Mouse (Mus musculus): ENCODE measurements around the gene Ptpra.

Ptpra gene

GRCm38 (mm10) chr2:130598399-130598798 lies 148.3 kb downstream of the Ptpra start:
- Histone ChIP-seq H3K36me3 (ENCODE audit: control insufficient read depth, insufficient read depth, low read length, poor library complexity, severe bottlenecking) (peaks cover 6% of the 10 kb centered on the region; the same call in 1 of the 2 replicates), H3K27me3 (ENCODE audit: control insufficient read depth, insufficient read depth, low read length, poor library complexity, severe bottlenecking) (no peaks in the 10 kb centered on the region)
- DNase-seq (ENCODE audit: low read depth, low spot score) = no peak

- H3K27me3 ChIP-seq (ENCODE audit: control insufficient read depth, insufficient read depth, low read length, poor library complexity, severe bottlenecking) = no peaks in the 10 kb centered on the region
- no peak for DNase-seq (ENCODE audit: low read depth, low spot score)
- peaks cover 4% of the 10 kb centered on the region; the same call in 1 of the 2 replicates for H3K36me3 ChIP-seq (ENCODE audit: control insufficient read depth, insufficient read depth, low read length, poor library complexity, severe bottlenecking)
Observed at GRCm38 (mm10) chr2:130602195-130602594, 152.1 kb downstream of the Ptpra start.

Measured in splenic B cell, adult 2 months (primary cell).